Mouse (Mus musculus) left cerebral cortex, adult 2 months (tissue): ENCODE data around the gene Slc30a5. TPM values are rescaled to one million over a fixed set of nuclear protein-coding genes. Genes with fewer than 3 reads are reported as not detected.

Source experiments
- DNase-seq, 2 experiments: peaks; one replicate each; pipeline ENCODE4 v3.0.0; 2021 to 2022; ENCODE audit warnings: low spot score in 2 of 2, mixed read lengths in 1 of 2; ENCODE audit errors: extremely low spot score in 1 of 2
- H3K27ac ChIP-seq: fragments of 200-600 bp; 2 replicates; pipeline ENCODE4 v1.8.1; 2022
- H3K4me3 ChIP-seq: fragments of 200-600 bp; 2 replicates; pipeline ENCODE4 v1.8.1; 2022
- CTCF ChIP-seq: fragments of 200-600 bp; IDR thresholded peaks from 2 replicates; pipeline ENCODE4 v1.8.1; 2022; ENCODE audit warnings: antibody characterized with exemption, mild to moderate bottlenecking, moderate library complexity
- intact Hi-C: fragments of 180-260 bp; cut with DNase I; formaldehyde crosslinking; loops from one replicate; pipeline ENCODE4 v1.15.1; 2025
- total RNA-seq, 2 experiments: library from RNA; stranded (reverse); gene quantifications; 2 replicates each; pipeline ENCODE4 v1.2.3; 2021

Slc30a5 gene
- total RNA-seq, 2 experiments from 2014 or later, result 38.2 to 47.0 TPM

DNA sequence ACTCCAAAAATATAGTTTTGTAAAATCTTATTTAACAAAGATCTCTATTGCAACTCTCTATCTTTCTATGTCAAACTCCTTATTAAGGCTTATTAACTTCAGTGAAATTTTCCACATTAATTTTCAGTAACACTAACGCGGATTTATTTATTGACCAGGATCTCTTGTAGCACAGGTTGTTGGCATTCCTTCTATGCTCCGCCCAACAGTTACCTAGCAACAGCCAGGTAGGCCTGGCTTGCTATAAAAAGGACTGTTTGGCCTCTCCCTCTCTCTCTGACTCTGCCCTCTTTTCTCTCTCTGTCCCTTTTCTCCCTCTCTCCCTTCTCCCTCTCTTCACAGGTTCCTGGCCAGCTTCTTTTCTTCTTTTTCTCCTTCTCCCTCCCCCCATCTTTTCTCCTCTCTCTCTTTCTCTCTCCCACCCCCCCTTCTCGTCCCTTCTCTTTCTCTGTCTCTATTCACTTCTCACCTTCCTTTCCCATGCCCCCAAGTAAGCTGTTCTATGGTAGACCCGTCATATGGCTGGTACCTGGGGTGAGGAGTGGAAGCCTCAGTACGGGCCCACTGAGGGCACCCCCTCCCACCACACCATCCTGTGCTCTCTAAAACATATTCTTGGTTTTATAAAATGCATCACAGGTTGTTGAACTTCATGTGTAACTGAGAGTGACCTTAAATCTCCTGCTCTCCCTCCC is 45.8 kb downstream of the Slc30a5 start:
- no peak for TF ChIP-seq CTCF
- intact Hi-C loops, result loop anchor here (5.0 kb wide), 1 partner anchor 45 kb away; the partner anchor contains the start of gene Mrps36

GRCm38 (mm10) chr13:100786414-100786867 is 46.8 kb downstream of the Slc30a5 start, which contains the start of gene Ccnb1:
TSS of gene Ccnb1 (minus strand) at chr13:100786570.
- peak; percentile 81 to 85 for DNase-seq
- no peak within 1 kb of the TSS for H3K27ac ChIP-seq
- peak; percentile 15; the same call in 1 of the 2 replicates for TF ChIP-seq CTCF
- peak within 1 kb of the TSS; percentile 68 for H3K4me3 ChIP-seq
- intact Hi-C loops, result loop anchor here (5.0 kb wide), 1 partner anchor 44 kb away; the partner anchor contains the start of gene Mrps36

More for the DNA sequence above, 45.8 kb downstream of the Slc30a5 start:
- DNase-seq, result no peak
- no peak overlapping the region for H3K27ac ChIP-seq
- H3K4me3 ChIP-seq, result no peak overlapping the region

DNA sequence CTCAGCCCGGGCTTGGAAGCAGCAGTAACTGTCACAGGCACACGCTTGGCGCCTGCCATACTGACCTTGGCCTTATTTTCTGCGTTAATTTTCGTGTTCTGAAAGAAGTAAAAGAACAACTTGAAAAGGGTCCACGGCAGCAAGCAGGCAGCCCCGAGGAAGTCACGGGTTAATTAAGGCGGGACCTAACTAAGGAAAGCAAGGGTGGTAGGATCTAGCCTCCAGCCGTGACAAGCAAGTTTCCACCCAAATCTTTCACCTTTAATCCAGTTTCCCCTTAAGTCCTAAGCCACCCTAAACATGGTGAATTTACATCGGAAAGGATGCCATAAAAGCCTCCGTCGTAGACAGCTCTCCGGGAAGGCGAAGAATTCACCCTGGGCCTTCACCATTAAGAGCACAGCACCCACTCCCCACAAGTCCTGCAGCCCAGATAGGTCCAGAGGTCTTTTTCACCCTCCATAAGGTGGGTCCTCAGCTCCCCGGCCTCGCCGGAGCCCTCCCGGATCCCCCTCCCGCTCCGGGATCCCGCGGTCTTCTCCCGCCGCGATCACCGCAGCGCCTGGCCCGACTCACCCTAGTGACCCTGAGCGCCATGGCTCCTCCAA is 47.3 kb downstream of the Slc30a5 start:
- Histone ChIP-seq H3K27ac (no peak overlapping the region), H3K4me3 (peak overlapping the region; percentile 68)
- DNase-seq, result no peak
- intact Hi-C loops, result loop anchor here (5.0 kb wide), 1 partner anchor 44 kb away; the partner anchor contains the start of gene Mrps36
- TF ChIP-seq CTCF, result no peak

GRCm38 (mm10) chr13:100777491-100777890 is 55.7 kb downstream of the Slc30a5 start:
- intact Hi-C loops, result no loop called here
- Histone ChIP-seq H3K27ac (no peak overlapping the region), H3K4me3 (no peak overlapping the region)
- no peak for DNase-seq
- no peak for TF ChIP-seq CTCF

- intact Hi-C loops, result no loop called here
Measured at GRCm38 (mm10) chr13:100776710-100777109, 56.5 kb downstream of the Slc30a5 start.

GRCm38 (mm10) chr13:100776056-100776419 is 57.2 kb downstream of the Slc30a5 start:
- TF ChIP-seq CTCF, result no peak
- peak overlapping the region; percentile 16; the same call in 1 of the 2 replicates for H3K27ac ChIP-seq
- intact Hi-C loops, result no loop called here
- DNase-seq, result no peak
- peak overlapping the region; percentile 49 for H3K4me3 ChIP-seq

More at GRCm38 (mm10) chr13:100776710-100777109, 56.5 kb downstream of the Slc30a5 start:
- Histone ChIP-seq H3K4me3 (no peak overlapping the region), H3K27ac (no peak overlapping the region)
- DNase-seq, result no peak
- TF ChIP-seq CTCF, result no peak

- peak within 1 kb of the TSS; percentile 49 for H3K4me3 ChIP-seq
- DNase-seq, result peak; percentile 73 to 80
- intact Hi-C loops, result no loop called here
- H3K27ac ChIP-seq, result peak within 1 kb of the TSS; percentile 16; the same call in 1 of the 2 replicates
- TF ChIP-seq CTCF, result no peak
Measured at GRCm38 (mm10) chr13:100775252-100776055, 57.8 kb downstream of the Slc30a5 start, which contains the start of gene Cenph. TSS of gene Cenph (minus strand) at chr13:100775899.

GRCm38 (mm10) chr13:100774704-100775103 is 58.5 kb downstream of the Slc30a5 start:
- TF ChIP-seq CTCF, result no peak
- no peak overlapping the region for H3K4me3 ChIP-seq
- intact Hi-C loops, result no loop called here
- no peak overlapping the region for H3K27ac ChIP-seq
- no peak for DNase-seq

- TF ChIP-seq CTCF, result no peak
- no peak overlapping the region for H3K27ac ChIP-seq
- no peak overlapping the region for H3K4me3 ChIP-seq
- intact Hi-C loops, result no loop called here
- DNase-seq, result no peak
Measured at GRCm38 (mm10) chr13:100755329-100755728, 77.9 kb downstream of the Slc30a5 start.

DNA sequence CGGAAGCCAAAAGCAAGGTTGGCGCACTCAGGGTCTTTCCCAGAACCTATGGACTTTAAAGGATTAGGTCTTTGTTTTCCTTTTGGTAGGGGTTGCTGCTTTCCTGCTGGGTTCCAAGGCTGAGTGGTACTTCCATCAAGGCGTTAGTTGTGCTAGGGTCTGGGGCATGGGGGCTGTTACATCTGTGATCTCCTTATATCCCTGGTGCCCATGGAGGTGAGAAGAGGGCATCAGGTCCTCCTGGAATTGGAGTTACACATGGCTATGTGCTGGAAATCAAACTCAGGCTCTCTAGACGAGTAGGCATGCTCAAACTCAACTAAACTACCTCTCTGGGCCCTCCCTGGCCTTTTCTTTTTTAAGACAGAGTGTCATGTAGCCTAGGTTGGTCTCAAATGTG is 79.0 kb downstream of the Slc30a5 start:
- Histone ChIP-seq H3K27ac (no peak overlapping the region), H3K4me3 (no peak overlapping the region)
- intact Hi-C loops, result no loop called here
- no peak for DNase-seq
- TF ChIP-seq CTCF, result no peak

GRCm38 (mm10) chr13:100753011-100753410 is 80.2 kb downstream of the Slc30a5 start:
- H3K27ac ChIP-seq, result no peak overlapping the region
- no peak for DNase-seq
- no peak for TF ChIP-seq CTCF
- no peak overlapping the region for H3K4me3 ChIP-seq
- intact Hi-C loops, result no loop called here

Other genes starting within 250 kb of the Slc30a5 start
- 1 to 10 TPM; 1.6 to 1.9 TPM for gene Marveld2, start 216.5 kb downstream of the Slc30a5 start, total RNA-seq
- gene Ak6, start 182.4 kb downstream of the Slc30a5 start, total RNA-seq, result 10 to 100 TPM; 66.9 to 86.2 TPM
- 10 to 100 TPM; 14.1 to 14.6 TPM for gene Rad17, start 182.4 kb downstream of the Slc30a5 start, total RNA-seq
- gene Taf9, start 181.8 kb downstream of the Slc30a5 start, total RNA-seq, result 10 to 100 TPM; 23.9 to 34.0 TPM
- under 1 TPM in 1 of 2 experiments, not detected in 1; 0.59 TPM for gene Ccdc125, start 163.7 kb downstream of the Slc30a5 start, total RNA-seq
- 10 to 100 TPM; 37.4 to 43.9 TPM for gene Cdk7, start 102.5 kb downstream of the Slc30a5 start, total RNA-seq
- gene Mrps36, start 88.8 kb downstream of the Slc30a5 start, total RNA-seq, result 10 to 100 TPM; 51.1 to 51.6 TPM
- 1 to 10 TPM in 1 of 2 experiments, under 1 TPM in 1; 0.75 to 1.1 TPM for gene Cenph, start 57.5 kb downstream of the Slc30a5 start, total RNA-seq
- gene Ccnb1, start 46.9 kb downstream of the Slc30a5 start, total RNA-seq, result under 1 TPM; 0.84 TPM